Mouse (Mus musculus) stomach, embryonic 14.5 days (tissue): ENCODE measurements around the gene Slc41a1. TPM values are rescaled to one million over a fixed set of nuclear protein-coding genes. Genes with fewer than 3 reads are reported as not detected.
A peak's percentile ranks its signal among the peaks of the same experiment; 100 is the strongest.

Experiments used
- ATAC-seq: fragments of 200-750 bp; cut with Nextera tagmentation; 2 replicates; pipeline ENCODE4 v1.8.0; 2017; ENCODE audit warnings: low read depth, moderate TSS enrichment; ENCODE audit not compliant: insufficient number of reproducible peaks, insufficient read depth, low FRiP score
- H3K27ac ChIP-seq: fragments of 300-500 bp; sonication (generic); 2 replicates; pipeline ENCODE4 v1.5.1; 2014; ENCODE audit warnings: mild to moderate bottlenecking, low read length, moderate library complexity, mixed read lengths
- H3K27me3 ChIP-seq: fragments of 300-500 bp; sonication (generic); 2 replicates; pipeline ENCODE4 v1.6.1; 2014; ENCODE audit warnings: low read length, control low read depth, mixed read lengths; ENCODE audit not compliant: control insufficient read depth, insufficient read depth
- H3K36me3 ChIP-seq: fragments of 300-500 bp; sonication (generic); 2 replicates; pipeline ENCODE4 v1.6.1; 2014; ENCODE audit warnings: mild to moderate bottlenecking, control low read depth, low read length, moderate library complexity, mixed read lengths; ENCODE audit not compliant: control insufficient read depth, insufficient read depth
- H3K4me1 ChIP-seq: fragments of 300-500 bp; sonication (generic); 2 replicates; pipeline ENCODE4 v1.6.1; 2014; ENCODE audit warnings: low read length, control low read depth, mixed read lengths; ENCODE audit not compliant: control insufficient read depth, insufficient read depth
- H3K4me2 ChIP-seq: fragments of 300-500 bp; sonication (generic); replicated peaks from 2 replicates; pipeline ENCODE4 v1.6.1; 2014; ENCODE audit warnings: low read depth, low read length, control low read depth
- H3K4me3 ChIP-seq: fragments of 300-500 bp; sonication (generic); 2 replicates; pipeline ENCODE4 v1.5.1; 2014; ENCODE audit warnings: low read depth, low read length, control low read depth
- H3K9ac ChIP-seq: fragments of 300-500 bp; sonication (generic); replicated peaks from 2 replicates; pipeline ENCODE4 v1.6.1; 2014; ENCODE audit warnings: low read depth, mild to moderate bottlenecking, control low read depth, low read length, moderate library complexity, mixed read lengths
- H3K9me3 ChIP-seq: fragments of 300-500 bp; sonication (generic); 2 replicates; pipeline ENCODE4 v1.6.1; 2016; ENCODE audit warnings: low read depth, low read length, control low read depth; ENCODE audit not compliant: control insufficient read depth
- WGBS: fragments of 180-500 bp; shearing (Covaris S2); extraction: QIAGEN DNeasy Blood & Tissue Kit; methylation state at CpG from one replicate; pipeline ENCODE4 v1.1.7; 2014; 5-methylcytosine and 5-hydroxymethylcytosine counted together
- polyA plus RNA-seq: library from polyadenylated mRNA; unstranded; fragments of >200 nt; fragmentation: Nextera tagmentation; extraction: Ambion mirVana; gene quantifications from 2 replicates; pipeline ENCODE4 v1.2.1, GENCODE M21; 2014

Slc41a1 gene
- polyA plus RNA-seq, 1 experiment from 2014 or later = 9.0 TPM

- Histone ChIP-seq H3K4me1 (no peaks in the 10 kb centered on the region), H3K27ac (no peak overlapping the region), H3K9me3 (no peaks in the 10 kb centered on the region), H3K4me2 (no peak overlapping the region), H3K36me3 (no peaks in the 10 kb centered on the region), H3K9ac (no peak overlapping the region), H3K27me3 (no peaks in the 10 kb centered on the region), H3K4me3 (no peak overlapping the region)
- WGBS = 45% methylated on average over 2 of the region's 2 CpGs
- no peak for ATAC-seq
These were observed 55.5 kb downstream of the Slc41a1 start for GRCm38 (mm10) chr1:131882787-131883186.

DNA sequence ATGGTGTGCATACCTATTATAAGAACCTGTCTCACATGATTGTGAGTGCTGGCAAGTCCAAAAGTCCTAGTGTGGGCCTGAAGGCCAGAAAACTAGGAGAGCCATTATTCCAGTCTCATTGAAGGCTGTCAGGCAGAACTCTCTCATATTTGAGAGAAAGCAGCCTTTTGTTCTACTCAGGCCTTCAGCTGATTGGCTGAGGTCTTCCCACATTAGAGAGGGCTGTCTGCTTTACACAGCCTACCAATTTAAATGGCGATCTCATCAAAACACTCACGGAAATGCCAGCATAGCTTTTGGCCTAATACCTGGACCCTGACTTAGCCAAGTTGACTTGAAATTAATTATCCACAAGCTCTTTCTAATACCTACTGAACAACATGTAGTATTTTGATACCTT lies 58.9 kb downstream of the Slc41a1 start:
- 70% methylated on average over 2 of the region's 2 CpGs for WGBS
- no peaks in the 10 kb centered on the region for H3K27me3 ChIP-seq
- no peak overlapping the region for H3K4me2 ChIP-seq
- no peaks in the 10 kb centered on the region for H3K4me1 ChIP-seq
- no peak overlapping the region for H3K9ac ChIP-seq
- no peak overlapping the region for H3K27ac ChIP-seq
- no peaks in the 10 kb centered on the region for H3K36me3 ChIP-seq
- no peaks in the 10 kb centered on the region for H3K9me3 ChIP-seq
- H3K4me3 ChIP-seq = no peak overlapping the region
- no peak for ATAC-seq

- Histone ChIP-seq H3K36me3 (no peaks in the 10 kb centered on the region), H3K9ac (no peak overlapping the region), H3K4me2 (no peak overlapping the region), H3K9me3 (no peaks in the 10 kb centered on the region), H3K4me1 (no peaks in the 10 kb centered on the region), H3K27me3 (no peaks in the 10 kb centered on the region), H3K27ac (no peak overlapping the region), H3K4me3 (no peak overlapping the region)
- 65% methylated on average over 3 of the region's 3 CpGs for WGBS
- no peak for ATAC-seq
These were observed 59.3 kb downstream of the Slc41a1 start for GRCm38 (mm10) chr1:131886641-131887040.

GRCm38 (mm10) chr1:131890043-131890658 lies 62.9 kb downstream of the Slc41a1 start:
- H3K4me3 ChIP-seq = no peak overlapping the region
- no peak overlapping the region for H3K27ac ChIP-seq
- H3K9ac ChIP-seq = no peak overlapping the region
- no peaks in the 10 kb centered on the region for H3K9me3 ChIP-seq
- no peaks in the 10 kb centered on the region for H3K4me1 ChIP-seq
- no peaks in the 10 kb centered on the region for H3K36me3 ChIP-seq
- 65% methylated on average over 6 of the region's 6 CpGs for WGBS
- H3K4me2 ChIP-seq = no peak overlapping the region
- no peaks in the 10 kb centered on the region for H3K27me3 ChIP-seq
- peak; percentile 46; the same call in 1 of the 2 replicates for ATAC-seq

GRCm38 (mm10) chr1:131891436-131891835 lies 64.1 kb downstream of the Slc41a1 start:
- no peaks in the 10 kb centered on the region for H3K4me1 ChIP-seq
- H3K9me3 ChIP-seq = no peaks in the 10 kb centered on the region
- WGBS = 75% methylated on average over 4 of the region's 4 CpGs
- H3K36me3 ChIP-seq = no peaks in the 10 kb centered on the region
- ATAC-seq = no peak
- H3K9ac ChIP-seq = no peak overlapping the region
- H3K4me2 ChIP-seq = no peak overlapping the region
- H3K27me3 ChIP-seq = no peaks in the 10 kb centered on the region
- H3K4me3 ChIP-seq = no peak overlapping the region
- no peak overlapping the region for H3K27ac ChIP-seq

Other genes with a start within 250 kb of the Slc41a1 start
- gene Avpr1b, start 228.3 kb upstream of the Slc41a1 start, polyA plus RNA-seq = not detected in 2 replicates
- 46.8 and 56.0 TPM in 2 replicates for gene Ctse, start 189.2 kb upstream of the Slc41a1 start, polyA plus RNA-seq
- gene Rab7b, start 138.8 kb upstream of the Slc41a1 start, polyA plus RNA-seq = 3.9 and 4.4 TPM in 2 replicates
- gene Slc26a9, start 83.5 kb upstream of the Slc41a1 start, polyA plus RNA-seq = 3.3 and 6.4 TPM in 2 replicates
- 2.5 and 2.6 TPM in 2 replicates for gene Pm20d1, start 30.1 kb upstream of the Slc41a1 start, polyA plus RNA-seq
- gene Rab29, start 39.7 kb downstream of the Slc41a1 start, polyA plus RNA-seq = 20.9 and 24.6 TPM in 2 replicates
- gene Nucks1, start 83.0 kb downstream of the Slc41a1 start, polyA plus RNA-seq = 58.6 and 61.2 TPM in 2 replicates
- gene Slc45a3, start 135.5 kb downstream of the Slc41a1 start, polyA plus RNA-seq = 3.8 and 4.7 TPM in 2 replicates
- 35.7 and 38.2 TPM in 2 replicates for gene Elk4, start 180.1 kb downstream of the Slc41a1 start, polyA plus RNA-seq
- gene Mfsd4a, start 240.6 kb downstream of the Slc41a1 start, polyA plus RNA-seq = 14.5 and 16.5 TPM in 2 replicates